Mouse (Mus musculus) embryonic fibroblast, embryonic 13.5 days (primary cell): ENCODE data around the gene Dydc2. TPM values are rescaled to one million over a fixed set of nuclear protein-coding genes. Genes with fewer than 3 reads are reported as not detected.

Experiments used
- H3K27ac ChIP-seq: 2 replicates; pipeline ENCODE4 v1.5.1; 2012; ENCODE audit warnings: low read length, control low read depth, inconsistent platforms; ENCODE audit not compliant: insufficient read depth
- H3K4me1 ChIP-seq: 2 replicates; pipeline ENCODE4 v1.6.1; 2011; ENCODE audit warnings: low read length; ENCODE audit not compliant: control insufficient read depth, insufficient read depth
- H3K4me3 ChIP-seq: 2 replicates; pipeline ENCODE4 v1.5.1; 2011; ENCODE audit warnings: mild to moderate bottlenecking, control low read depth, low read length; ENCODE audit not compliant: insufficient read depth
- CTCF ChIP-seq: IDR thresholded peaks from 2 replicates; pipeline ENCODE4 v1.5.1; 2011; ENCODE audit warnings: mild to moderate bottlenecking, control low read depth, low read length, moderate library complexity, borderline replicate concordance; ENCODE audit not compliant: insufficient read depth
- POLR2A ChIP-seq: IDR thresholded peaks from 2 replicates; pipeline ENCODE4 v1.6.1; 2011; ENCODE audit warnings: low read depth, mild to moderate bottlenecking, control low read depth, low read length, moderate library complexity
- polyA plus RNA-seq: library from polyadenylated mRNA; stranded (reverse); fragments of >200 nt; gene quantifications from 2 replicates; pipeline ENCODE4 v1.2.4, GENCODE M21; 2011; ENCODE audit warnings: low read depth; ENCODE audit not compliant: missing spikeins, insufficient read length

Gene Dydc2
- polyA plus RNA-seq, 1 experiment = not detected

DNA sequence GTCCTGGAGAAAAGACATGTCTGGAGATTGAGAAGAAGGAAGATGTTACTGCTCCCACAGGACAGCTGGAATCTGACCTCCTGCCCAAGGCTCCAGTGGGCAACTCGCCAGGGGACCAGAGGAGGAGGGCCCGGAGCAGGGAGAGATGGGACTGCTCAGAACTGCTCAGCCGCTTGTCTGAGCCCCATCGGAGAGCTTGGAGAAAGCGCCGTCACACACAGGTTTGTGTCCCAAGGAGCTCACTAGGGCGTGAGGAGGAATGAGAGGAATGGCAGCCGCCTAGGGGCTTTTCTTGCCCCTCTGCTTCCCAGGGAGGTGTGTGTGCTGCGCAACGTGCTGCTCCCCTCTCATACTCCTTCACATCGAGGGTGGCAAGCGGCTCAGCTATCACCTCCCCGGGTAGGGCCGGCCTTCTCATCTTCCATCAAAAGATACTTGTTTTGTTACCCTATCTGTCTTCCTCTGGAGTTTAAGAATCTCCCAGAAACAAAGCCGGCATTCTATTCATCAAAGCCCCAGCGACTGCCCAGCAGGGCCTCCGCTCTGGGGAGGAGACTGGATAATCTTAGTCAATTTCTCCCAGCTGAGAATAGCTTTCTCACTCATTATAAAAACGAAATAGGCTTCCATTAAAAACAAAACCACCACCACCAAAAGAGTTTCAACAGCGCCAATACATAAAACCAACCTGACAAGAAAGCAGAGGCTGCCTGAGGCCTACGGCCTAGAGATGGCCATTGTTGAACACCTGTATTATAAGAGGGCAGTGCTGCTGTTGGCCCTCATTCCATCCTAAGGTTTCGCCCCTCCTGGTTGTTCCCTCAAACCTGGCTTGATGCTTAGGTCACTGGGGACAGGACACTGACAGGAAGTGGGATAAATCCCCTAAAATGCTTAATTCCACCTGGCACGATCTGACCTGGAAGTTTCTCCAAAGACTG, 64.5 kb downstream of the Dydc2 start:
- no peaks in the 10 kb centered on the region for H3K4me1 ChIP-seq
- TF ChIP-seq CTCF (no peak), POLR2A (no peak)
- no peak overlapping the region for H3K4me3 ChIP-seq
- no peak overlapping the region for H3K27ac ChIP-seq

DNA sequence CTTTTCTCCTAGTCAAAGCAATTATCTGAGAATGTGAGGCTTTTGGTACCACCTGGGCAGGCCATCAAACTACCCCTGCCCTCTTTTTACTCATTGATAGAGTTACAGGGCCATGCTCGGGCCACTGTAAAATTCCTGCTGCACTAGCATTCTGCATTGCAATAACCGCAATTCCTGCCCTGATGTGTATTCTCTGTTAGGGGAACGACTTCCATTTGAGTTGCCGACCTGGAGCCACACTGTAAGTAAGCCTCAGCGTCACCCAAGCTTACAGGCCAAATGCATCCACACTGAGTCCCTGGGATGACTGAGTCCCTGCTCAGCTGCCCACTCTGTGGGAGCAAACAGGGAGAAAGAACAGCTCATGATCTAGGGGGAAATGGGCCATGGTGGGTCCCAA, 67.4 kb downstream of the Dydc2 start:
- TF ChIP-seq CTCF = no peak
- TF ChIP-seq POLR2A = no peak
- H3K4me3 ChIP-seq = no peak overlapping the region
- H3K4me1 ChIP-seq = no peaks in the 10 kb centered on the region
- no peak overlapping the region for H3K27ac ChIP-seq

DNA sequence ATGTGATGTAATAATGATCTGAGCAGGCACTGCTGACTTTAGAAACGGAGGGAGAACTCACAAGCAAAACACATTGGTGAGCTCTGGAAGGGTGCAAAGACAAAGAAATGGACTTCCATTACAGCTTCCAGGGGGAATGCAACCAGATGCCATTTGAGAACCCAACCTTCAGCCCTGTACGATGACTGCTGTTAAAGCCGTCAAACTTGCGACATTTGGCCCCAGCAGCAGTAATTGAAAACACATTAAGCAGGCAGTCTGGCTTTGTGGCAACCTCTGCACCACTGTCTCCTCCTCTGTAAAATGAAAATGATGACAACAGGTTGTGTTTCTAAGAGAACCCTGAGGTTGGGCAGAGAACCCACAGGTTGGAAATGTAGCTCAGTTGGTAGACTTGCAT, 68.2 kb downstream of the Dydc2 start:
- Histone ChIP-seq H3K4me1 (no peaks in the 10 kb centered on the region), H3K27ac (no peak overlapping the region), H3K4me3 (no peak overlapping the region)
- no peak for TF ChIP-seq CTCF
- no peak for TF ChIP-seq POLR2A

DNA sequence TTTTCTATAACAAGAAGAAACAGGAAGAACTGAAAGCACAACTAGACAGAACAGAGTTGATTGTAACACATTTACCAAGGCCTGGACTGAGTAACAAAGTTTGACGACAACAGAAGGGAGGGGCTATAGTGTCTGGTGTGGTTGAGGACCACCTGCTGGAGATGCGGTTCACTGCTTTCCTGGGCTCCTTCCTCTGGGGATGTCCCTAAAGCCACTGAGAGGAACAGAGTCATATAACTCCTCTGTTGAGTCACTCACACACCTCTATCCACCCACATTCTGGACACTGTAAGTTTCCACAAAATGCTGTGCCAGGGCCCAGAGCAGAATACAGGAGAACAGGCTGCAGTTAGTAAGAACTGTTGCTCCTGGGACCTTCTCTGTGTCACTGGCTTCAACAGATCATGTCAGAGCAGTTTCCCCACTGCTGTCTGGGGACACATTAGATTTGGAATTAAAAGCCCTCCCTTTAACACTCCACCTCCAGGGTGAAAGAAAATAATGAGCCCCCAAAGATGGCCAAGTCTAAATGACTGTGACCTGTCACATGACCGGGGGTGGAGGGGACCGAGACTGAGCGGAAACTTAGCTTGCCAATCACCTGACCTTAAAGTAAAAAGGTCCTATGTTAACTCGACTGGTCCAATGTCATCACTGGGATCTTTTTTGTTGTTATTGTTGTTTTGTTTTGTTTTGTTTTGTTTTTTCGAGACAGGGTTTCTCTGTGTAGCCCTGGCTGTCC, 68.9 kb downstream of the Dydc2 start:
- no peak for TF ChIP-seq POLR2A
- no peak for TF ChIP-seq CTCF
- H3K4me3 ChIP-seq = no peak overlapping the region
- H3K4me1 ChIP-seq = 0 out of 2 replicates have a peak, but pooled peaks cover 2% of the 10 kb centered on the region
- H3K27ac ChIP-seq = no peak overlapping the region

Other genes with a start within 250 kb of the Dydc2 start
- gene Sh2d4b, start 175.9 kb downstream of the Dydc2 start, polyA plus RNA-seq = 0.26 TPM in 1 of 2 replicates, not detected in the other
- 17.7 and 22.0 TPM in 2 replicates for gene Tspan14, start 102.4 kb downstream of the Dydc2 start, polyA plus RNA-seq
- 8.7 and 11.3 TPM in 2 replicates for gene Fam213a, start 55.4 kb downstream of the Dydc2 start, polyA plus RNA-seq
- gene Dydc1, start 3.7 kb upstream of the Dydc2 start, polyA plus RNA-seq = not detected in 2 replicates
- not detected in 2 replicates for gene Mat1a, start 35.8 kb upstream of the Dydc2 start, polyA plus RNA-seq
- not detected in 2 replicates for gene Sftpa1, start 62.6 kb upstream of the Dydc2 start, polyA plus RNA-seq
- gene Mbl1, start 82.2 kb upstream of the Dydc2 start, polyA plus RNA-seq = not detected in 2 replicates
- not detected in 2 replicates for gene Sftpd, start 115.9 kb upstream of the Dydc2 start, polyA plus RNA-seq
- gene Gm2832, start 209.6 kb upstream of the Dydc2 start, polyA plus RNA-seq = not detected in 2 replicates